Mouse (Mus musculus): ENCODE measurements around the gene Vps8.

The Vps8 gene

DNA sequence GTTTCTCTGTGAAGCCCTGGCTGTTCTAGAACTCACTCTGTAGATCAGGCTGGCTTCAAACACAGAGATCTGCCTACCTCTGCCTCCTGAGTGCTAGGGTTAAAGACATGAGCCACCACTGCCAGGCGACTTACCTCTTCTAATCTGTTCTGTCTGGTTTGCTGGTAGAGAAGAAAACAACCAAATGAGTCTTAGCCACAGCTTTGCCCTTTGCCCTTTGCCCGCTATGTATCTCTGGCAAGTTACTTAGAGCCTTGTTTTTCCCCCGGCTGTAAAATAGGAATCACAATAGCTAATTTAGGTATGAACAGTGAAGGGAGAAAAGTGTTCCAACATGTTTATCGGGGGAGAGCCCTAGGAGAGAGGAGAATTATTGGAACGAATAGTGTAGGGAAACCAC, 18.3 kb upstream of the Vps8 start:
- no peak for DNase-seq (ENCODE audit: low read depth)

DNA sequence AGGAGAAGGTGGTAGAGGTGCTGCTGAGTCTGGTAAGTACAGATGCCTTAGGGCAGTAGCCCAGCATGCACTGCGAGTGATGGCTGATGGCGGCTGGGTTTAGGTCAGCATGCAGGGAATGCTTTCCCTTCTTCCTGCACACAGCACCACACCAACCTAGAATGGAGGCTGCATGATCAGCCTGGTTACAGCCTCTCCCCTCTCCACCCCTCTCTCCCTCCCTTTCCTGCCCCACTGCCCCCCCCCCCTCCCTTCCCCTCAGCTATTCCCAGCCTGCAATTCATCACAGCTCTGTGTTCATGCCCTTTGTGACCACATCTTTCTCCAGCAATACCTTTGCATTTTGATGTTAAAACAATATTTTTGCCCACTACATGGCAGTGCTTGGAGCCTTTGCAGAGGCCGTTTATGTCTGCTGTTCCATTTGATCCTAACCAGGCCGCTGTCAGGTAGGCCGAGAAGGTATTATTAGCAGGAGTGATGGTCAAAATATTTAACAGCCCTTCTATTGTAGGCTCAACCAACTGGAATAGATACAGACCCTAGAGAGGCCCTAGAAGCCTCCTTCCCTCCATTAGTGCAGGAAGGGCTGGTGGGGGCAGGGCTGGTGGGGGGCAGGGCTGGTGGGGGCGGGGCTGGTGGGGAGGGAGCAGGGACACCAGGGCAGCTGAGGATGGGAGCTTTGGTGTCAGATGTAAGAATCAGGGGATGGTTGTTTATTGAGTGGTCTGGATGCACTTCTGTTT, 17.5 kb upstream of the Vps8 start:
- DNase-seq (ENCODE audit: low read depth), result no peak

DNA sequence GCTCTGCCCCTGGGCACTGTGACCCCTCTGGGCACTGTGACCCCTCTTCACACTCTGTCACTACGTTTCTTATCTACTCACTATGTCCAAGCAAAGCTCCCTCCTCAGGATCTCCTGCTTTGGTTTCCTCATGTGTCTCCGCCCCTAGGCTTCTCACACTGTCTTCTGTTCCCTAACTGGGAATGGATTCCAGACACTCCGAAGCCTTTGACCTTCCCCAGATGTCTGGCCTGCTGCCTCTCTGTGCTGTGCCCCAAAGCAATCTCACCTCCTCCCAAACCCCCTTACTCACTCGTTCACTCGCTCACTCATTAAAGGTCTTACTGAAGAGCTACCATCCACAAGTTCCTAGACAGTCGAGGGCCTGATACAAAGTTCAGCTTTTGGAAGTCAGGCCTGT, 16.8 kb upstream of the Vps8 start:
- DNase-seq (ENCODE audit: low read depth), result no peak

DNA sequence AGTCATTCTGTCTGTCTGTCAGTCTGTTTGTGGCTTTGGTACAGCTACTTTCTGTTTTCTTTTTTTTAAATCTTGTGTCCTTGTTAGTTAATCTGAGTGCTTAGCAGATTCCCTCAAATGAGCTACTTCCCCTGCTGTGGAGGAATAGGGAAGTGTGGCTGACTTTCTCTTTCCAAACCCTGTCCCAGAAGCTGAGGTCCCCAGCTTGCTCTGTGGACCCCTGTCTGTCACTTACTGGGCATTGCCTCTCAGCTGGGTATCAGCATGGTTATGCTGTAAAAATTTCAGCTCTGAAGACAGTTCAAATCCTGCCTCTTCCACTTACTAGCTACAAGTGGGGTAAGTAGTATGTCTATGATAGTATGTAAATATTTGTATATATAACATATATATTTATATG, 11.1 kb upstream of the Vps8 start:
- DNase-seq (ENCODE audit: low read depth), result no peak

DNA sequence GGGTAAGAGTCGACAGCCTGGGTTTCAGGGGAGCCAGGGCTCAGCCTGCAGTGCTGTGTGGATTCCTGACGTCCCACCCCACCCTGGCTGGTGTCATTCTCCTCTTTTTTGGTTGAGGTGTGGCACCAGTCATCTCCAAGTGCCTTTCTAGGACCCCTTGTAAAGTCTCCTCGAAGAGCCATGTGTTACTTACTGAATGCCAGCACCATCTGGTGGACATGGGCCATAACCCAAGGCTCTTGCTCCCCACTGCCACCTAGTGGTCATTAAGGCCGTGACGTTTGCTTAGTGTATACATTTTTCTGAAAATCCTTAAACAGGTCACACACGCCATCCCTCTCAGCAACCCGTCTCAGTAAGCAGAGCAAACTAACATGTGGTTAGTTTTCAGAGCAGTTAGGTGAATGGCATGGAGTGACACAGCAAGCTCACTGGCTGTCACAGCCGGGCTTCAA, 10.3 kb upstream of the Vps8 start:
- peak; percentile 83 for DNase-seq (ENCODE audit: low read depth)

DNA sequence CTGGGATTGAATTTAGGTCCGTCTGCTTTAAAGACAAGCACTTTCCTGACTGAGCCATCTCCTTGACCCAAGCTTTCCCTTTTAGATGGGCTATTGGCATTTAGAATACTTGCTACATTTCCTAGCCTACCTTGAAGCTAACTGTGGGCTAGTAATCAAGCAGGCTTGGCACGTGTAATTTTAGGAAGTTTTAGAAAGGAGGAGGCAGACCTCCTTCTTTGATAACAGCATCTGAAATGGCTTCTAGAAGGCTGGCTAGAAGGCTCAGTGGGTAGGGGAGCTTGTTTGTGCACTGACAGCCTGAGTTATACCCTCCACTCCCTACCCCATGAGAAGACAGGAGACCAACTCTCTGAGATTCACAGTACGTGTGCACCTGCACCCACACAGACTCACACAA, 9.1 kb upstream of the Vps8 start:
- DNase-seq (ENCODE audit: low read depth), result no peak

DNA sequence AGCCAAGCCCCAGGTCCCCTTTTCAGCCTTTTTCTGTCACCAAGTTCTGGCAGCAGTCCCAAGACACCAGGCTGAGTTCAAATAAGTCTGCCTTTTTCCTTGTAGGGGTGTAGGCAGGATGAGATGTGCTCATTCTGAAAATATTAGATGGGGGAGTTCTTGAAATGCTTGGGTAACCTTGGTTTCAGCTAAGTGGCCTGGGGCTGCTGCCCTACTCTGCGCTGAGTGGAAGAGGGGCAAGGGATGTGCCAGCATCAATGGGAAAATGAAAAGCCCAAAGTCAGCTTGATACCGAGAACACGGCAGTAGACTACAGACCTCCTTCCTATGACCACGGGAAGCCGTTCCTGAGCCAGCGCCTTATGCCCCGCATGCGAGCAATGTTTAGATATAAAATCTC, 7.8 kb upstream of the Vps8 start:
- DNase-seq (ENCODE audit: low read depth), result no peak

DNA sequence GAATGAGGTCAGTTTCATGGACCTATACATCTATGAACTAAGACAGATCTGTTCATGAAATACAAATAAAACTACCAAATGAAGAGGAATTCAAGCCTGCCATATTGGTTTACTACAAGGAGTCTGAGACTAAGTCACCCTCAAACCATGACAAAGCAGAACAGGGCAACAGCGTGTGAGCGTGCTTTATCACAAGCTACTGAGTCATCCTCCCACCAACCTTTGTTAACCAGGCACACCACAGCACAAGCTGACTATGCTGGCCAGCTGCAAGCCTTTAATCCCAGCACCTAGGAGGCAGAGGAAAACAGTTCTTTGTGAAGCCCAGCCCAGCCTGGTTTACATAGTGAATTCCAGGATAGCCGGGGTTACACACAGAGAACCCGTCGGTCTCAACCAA, 4.9 kb upstream of the Vps8 start:
- no peak for DNase-seq (ENCODE audit: low read depth)

DNA sequence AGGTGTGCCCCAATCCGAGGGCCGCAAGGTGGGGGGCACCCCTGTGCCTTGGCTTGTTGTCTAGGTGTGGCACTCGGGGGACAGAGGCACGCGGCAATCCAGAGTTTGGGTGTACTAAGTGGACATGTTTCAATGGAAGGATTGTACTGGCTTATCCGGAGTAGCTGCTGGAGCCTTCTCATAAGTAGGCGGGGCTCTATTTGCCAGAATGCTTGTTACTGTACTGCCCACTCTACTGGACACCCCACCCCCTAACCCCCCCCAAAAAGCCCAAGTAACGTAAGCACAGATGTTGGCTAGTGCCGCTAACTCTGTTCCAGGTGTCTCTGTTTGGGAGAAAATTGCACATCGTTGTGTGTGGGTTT, 610 bp downstream of the Vps8 start:
- peak; percentile 40 for DNase-seq (ENCODE audit: low read depth)

DNA sequence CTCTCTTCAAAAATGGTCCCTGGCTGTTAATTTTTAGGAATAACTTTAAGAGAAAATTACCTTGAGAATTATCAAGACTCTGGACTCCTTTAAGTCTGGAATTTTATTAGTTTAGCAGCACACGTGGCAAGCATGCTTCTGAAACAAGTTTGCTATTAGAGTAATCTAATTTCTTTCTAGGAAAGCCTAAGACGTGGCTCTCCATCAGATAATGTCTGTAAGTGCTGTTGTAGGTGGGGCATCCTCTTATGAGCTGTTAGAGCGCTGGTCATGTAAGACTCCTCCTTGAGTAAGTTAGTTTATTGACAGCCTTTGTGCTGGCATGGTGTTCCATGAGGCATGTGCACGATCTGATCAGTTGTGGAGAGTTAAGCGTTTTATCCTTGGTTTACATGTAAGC, 5.2 kb downstream of the Vps8 start:
- no peak for DNase-seq (ENCODE audit: low read depth)

DNA sequence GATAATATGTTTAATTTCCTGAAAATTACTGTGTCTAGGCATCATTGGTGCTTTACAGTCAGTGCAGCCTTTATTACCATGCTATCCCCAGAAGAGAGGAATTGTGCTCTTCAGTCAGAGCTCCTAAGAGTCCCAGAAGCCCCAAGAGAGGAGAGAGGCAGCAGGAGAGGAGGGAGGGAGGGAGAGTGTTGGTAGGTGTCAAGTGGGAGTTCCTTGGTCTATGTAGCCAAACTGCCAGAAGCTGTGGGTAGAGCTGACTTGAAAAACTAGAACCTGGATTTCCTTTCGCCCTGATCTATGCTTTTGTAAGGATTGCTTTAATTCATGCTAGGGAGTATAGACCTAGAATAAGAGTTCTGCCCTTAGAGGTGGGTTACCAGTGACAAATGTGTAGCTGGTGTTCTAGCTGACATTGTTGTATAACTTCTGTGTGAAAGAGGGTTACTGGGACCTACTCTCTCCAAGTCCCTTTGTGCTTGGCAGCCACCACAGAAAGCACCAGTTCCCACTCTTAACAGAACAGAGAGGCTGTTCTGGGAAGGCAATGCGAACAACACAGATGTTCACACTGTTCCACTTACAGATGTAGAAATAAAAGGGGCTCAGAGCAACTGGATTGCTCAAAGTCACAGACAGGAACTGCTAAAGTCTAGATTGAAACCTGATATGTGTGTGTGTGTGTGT, 7.6 kb downstream of the Vps8 start:
- no peak for DNase-seq (ENCODE audit: low read depth)

DNA sequence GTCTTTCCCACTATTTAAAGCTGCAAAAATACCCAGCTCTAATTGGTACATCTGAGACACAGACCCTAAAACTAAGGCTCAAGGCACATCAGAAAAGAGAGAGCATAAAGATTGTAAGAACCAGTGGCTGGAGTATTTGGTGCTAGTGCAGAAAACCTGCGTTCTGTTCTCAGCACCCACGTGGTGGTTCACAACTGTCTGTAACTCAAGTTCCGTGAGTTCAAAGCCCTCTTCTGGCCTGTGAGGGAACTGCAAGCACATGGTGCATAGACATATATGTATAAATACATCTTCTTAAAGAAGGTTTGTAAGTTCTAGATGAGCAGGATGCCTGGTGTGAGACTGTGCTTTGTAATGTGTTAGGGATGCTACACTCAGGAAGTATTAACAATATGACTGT, 8.7 kb downstream of the Vps8 start:
- DNase-seq (ENCODE audit: low read depth), result no peak

DNA sequence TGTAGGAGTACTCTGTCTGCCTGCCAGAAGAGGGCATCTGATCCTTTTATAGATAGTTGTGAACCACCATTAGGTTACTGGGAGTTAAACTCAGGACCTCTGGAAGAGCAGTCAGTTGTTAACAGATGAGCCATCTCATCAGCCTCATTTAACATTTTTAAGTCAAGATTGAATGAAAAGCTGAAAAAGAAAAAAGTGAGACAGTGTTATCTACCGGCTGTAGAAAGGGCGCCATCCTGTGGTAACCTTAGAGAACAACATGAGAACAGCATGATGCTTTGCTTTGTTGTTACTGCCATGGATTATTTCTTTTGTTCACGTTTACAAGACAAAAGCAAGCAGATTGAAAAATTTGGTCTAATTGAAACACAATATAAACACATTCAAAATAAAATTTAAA, 10.6 kb downstream of the Vps8 start:
- DNase-seq (ENCODE audit: low read depth), result no peak

DNA sequence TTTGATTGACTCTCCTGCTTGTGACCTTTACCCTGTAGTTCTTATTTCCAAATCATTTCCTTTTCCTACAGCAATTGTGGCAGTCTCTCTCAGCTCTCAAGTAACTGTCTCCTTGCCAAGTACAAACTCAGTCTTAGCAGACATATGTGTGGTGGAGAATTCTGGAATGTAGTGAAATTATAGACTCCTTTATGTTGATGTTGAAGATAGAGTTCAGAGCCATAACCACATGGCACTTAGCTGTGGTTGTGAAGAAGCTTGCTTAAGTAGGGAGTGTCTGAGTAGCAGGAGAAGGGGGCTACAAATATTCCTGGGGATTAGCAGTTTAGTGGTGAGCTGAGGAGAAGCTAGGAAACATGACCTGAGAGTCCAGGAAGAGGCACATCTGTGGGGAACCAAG, 18.1 kb downstream of the Vps8 start:
- no peak for DNase-seq (ENCODE audit: low read depth)

DNA sequence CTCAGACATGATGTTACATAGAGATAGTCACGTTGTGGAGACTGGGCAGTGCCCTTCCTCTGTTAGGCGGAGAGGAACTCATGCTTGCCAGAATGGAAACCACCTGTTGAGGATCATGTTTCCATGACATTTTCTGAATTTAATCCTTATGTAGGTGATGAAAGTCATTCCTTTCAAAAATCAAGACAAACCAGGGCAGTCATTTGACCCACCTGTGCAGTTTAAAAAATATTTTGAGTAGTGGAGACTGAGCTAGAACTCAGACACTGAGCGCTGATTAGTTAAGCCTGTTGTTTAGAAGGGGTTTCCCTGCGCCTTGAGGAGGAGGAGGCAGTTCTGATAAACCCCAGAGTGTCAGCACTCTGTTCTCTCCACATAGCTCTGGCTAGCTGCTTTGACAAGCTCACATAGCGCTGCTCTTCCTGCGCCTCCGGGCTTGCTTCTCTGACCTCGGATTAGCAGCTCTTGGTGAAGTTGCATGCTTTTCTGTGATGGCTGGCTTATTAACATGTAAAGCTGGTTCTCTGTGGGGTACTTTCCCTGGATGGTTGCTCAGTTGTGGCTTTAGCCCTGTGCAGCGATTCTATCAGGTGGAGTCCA, 22.2 kb downstream of the Vps8 start:
- no peak for DNase-seq (ENCODE audit: low read depth)

DNA sequence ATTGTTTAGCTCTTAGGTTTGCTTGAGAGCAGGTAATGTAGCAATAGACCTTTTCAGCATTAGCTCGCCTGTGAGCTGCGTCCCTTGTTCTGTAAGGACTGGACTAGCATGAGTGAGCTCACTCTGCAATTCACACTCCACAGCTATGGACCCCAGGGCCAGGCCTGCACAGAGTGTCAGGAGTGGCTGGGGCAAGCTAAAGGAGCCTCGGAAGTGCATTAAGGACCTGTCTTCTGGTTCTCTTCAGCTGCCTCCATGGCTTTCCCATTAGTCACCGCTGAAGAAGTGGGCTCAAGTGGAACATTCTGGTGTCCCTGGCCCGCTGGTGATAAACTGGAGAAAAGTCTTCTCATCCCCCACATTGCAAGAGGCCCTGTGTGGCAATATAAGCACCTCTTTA, 24.5 kb downstream of the Vps8 start:
- DNase-seq (ENCODE audit: low read depth), result no peak

DNA sequence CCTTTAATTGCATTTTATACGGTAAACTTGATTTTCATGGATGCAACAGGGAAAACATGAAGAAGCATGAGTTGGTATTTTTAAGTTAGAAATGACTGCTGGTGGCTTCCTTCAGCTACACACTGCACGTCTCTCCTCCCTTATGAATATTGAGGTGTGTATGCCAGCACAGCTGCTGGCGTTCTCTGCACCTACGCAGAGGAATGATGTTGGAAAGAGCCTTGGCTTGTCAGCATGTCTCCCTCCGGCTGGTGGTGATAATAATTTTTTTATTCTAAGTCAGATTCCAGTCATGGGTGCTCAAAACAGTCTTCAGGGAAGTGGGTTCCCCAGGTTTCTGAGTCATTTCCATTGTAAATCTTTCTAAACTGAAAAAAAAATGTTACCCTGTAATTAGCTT, 25.5 kb downstream of the Vps8 start:
- DNase-seq (ENCODE audit: low read depth), result no peak

DNA sequence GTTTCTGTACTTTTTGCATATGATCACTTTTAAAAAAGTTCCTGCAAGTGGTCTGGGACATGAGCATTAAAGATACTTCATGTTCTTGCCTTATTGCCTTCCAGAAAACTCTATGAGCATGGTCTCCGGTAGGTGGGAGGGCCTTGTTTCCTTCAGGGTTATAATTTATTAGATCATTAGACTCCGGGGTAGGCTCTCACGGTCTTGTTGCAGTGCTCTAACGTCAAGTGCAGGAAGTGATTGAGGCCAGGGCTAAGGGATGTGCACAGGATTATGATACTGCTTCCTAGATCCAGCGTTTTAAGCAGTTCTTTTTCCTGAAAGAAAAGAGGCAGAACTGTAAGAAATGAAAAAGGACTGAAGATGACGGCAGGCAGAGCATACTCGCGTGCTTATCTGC, 27.0 kb downstream of the Vps8 start:
- no peak for DNase-seq (ENCODE audit: low read depth)

DNA sequence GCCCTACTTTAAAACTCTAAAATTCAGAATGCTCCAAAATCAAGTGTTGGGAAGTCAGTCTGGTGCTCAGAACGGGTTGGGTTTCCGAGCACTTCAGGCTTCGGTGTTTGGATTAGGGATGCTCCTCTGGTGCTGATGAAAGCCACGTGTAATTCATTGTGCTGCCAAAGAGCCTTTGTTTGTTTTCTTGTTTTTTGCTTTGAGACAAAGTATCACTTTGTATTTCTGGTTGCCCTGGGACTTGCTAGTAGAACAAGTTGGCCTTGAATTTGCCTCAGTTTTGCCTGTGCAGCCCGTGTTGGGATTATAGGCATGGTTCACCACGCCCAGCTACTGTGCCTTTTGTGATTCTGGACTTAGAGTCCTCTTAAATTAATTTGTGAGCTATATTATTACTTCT, 29.7 kb downstream of the Vps8 start:
- no peak for DNase-seq (ENCODE audit: low read depth)

DNA sequence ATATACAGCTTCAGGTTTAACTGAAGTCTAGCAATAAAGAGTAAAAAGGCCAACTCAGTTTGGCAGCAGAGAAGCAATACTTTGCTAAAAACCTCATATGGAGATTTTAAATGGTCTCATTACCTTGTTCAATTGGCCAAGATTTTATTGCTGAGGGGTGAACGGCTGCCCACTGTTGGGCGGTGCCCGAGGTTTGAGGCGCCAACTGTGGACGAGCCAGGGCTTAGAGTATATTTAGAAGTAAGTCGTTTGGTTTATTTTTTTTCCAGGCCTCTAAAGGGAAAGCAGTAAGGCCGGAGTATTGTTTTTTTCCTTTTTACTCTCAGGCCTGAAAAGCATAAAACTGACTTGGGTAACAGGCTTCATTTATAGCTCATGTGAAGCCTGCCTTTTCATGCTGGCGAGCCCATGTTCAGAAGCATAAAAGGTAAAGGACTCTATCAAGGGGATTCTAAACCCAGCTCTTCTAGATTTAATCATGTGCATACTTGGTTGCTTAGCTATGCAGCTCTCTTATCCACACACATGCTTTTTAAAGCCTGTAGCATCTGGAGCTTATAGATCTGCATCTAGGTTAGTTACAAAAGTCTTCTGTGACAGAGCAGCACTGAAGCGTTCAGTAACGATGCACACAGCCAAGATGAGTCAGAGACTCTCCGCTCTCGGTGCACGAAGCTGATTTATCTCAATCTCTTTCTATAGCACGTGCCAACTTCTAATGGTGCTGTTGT, 34.9 kb downstream of the Vps8 start:
- no peak for DNase-seq (ENCODE audit: low read depth)

DNA sequence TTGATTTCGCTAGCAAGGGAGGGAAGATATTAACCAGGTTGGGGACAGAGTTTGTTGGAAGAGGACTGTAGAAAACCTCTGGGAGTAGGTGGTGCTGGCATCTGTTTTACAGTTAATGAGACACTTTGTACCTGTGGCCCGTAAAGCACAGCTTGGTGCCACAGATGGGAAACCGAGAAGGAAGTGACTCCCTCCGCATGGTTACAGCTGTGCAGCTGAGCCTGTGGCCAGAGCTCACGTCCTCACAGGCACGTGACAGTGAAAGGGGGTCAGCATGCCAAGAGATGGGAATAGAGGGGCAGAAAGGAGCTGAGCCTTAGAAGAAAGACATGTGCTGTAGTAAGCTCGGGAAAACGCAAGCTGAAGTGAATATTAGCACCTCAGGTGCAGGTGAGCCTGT, 43.0 kb downstream of the Vps8 start:
- DNase-seq (ENCODE audit: low read depth), result no peak

DNA sequence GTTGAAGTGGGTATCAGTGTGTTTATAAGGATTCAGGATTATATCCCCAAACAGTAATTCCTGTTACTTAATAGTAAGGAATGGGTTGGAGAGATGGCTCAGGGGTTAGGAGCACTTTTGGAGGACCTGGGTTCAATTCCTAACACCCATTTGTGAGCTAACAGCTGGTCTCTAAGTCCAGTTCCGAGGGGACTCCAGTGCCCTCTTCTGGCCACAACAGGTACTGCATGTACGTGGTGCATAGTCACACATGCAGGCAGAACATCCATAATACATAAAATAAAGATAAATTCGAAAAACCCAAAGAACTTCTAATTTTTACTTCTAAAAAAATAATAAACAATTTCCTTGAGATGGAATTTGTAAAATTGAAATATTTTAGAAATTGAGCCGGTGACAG, 47.5 kb downstream of the Vps8 start:
- DNase-seq (ENCODE audit: low read depth), result peak; percentile 13

DNA sequence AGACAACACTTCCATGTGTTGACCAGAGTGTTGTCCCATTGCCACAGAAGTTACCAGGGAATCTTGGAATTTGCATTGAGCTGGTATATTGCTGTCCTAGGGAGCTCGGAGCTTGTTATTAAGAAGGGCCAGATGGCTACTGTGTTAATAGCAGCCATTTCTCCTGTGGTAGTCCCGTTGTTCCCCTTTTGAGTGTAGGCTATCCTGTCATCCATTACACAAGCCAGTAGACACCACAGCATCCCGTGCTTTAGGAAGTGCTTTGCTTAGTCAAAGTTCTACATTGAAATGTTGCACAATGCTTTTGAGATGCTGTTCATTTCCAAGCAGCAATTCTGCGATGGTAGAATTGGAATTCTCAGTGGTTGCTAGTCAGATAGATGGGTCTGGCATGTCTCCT, 54.2 kb downstream of the Vps8 start:
- no peak for DNase-seq (ENCODE audit: low read depth)

Data from c-Kit-positive CD71-positive TER-119-negative erythroid progenitor cells, embryonic 14.5 days (primary cell).